Mouse (Mus musculus) MEL (cell line): ENCODE results near the gene Rsph6a. TPM values are rescaled to one million over a fixed set of nuclear protein-coding genes. Genes with fewer than 3 reads are reported as not detected.
A peak's percentile ranks its signal among the peaks of the same experiment; 100 is the strongest.

Source experiments
- DNase-seq: peaks from one replicate; pipeline ENCODE4 v3.0.0; 2011; ENCODE audit warnings: low read depth, low spot score
- H3K27ac ChIP-seq: 2 replicates; pipeline ENCODE4 v1.5.1; 2012; ENCODE audit warnings: low read depth, mild to moderate bottlenecking, control low read depth, low read length, moderate library complexity; ENCODE audit not compliant: control insufficient read depth
- H3K27me3 ChIP-seq, 2 experiments: fragments of 150-350 bp in 1 of 2; sonication (generic) in 1 of 2; 2 replicates each; pipeline ENCODE4 v1.6.1; 2012; ENCODE audit warnings: low read length in 2 of 2, mild to moderate bottlenecking in 2 of 2, improper control_type of control experiment in 1 of 2, moderate library complexity in 1 of 2; ENCODE audit not compliant: insufficient read depth in 2 of 2, control insufficient read depth in 1 of 2
- H3K36me3 ChIP-seq, 2 experiments: 2 replicates each; pipeline ENCODE4 v1.6.1; 2012 to 2014; ENCODE audit warnings: low read length in 2 of 2, improper control_type of control experiment in 1 of 2, inconsistent platforms in 1 of 2, mild to moderate bottlenecking in 1 of 2; ENCODE audit not compliant: insufficient read depth in 2 of 2, control insufficient read depth in 1 of 2
- H3K4me1 ChIP-seq, 2 experiments: fragments of 150-350 bp in 1 of 2; sonication (generic) in 1 of 2; 2 replicates each; pipeline ENCODE4 v1.6.1; 2012; ENCODE audit warnings: low read length in 2 of 2, improper control_type of control experiment in 1 of 2, mild to moderate bottlenecking in 1 of 2; ENCODE audit not compliant: insufficient read depth in 2 of 2, control insufficient read depth in 1 of 2
- H3K4me3 ChIP-seq, 2 experiments: fragments of 150-350 bp in 1 of 2; sonication (generic) in 1 of 2; 2 replicates each; pipeline ENCODE4 v1.5.1; 2012; ENCODE audit warnings: low read depth in 2 of 2, low read length in 2 of 2, mild to moderate bottlenecking in 2 of 2, moderate library complexity in 2 of 2, control low read depth in 1 of 2, improper control_type of control experiment in 1 of 2; ENCODE audit not compliant: control insufficient read depth in 1 of 2, insufficient read depth in 1 of 2
- H3K79me2 ChIP-seq: 2 replicates; pipeline ENCODE4 v1.6.1; 2012; ENCODE audit warnings: mild to moderate bottlenecking, low read length, moderate library complexity; ENCODE audit not compliant: control insufficient read depth, poor library complexity, insufficient read depth
- H3K9ac ChIP-seq: 2 replicates; pipeline ENCODE4 v1.6.1; 2012; ENCODE audit warnings: low read depth, mild to moderate bottlenecking, control low read depth, low read length, moderate library complexity; ENCODE audit not compliant: control insufficient read depth, poor library complexity, severe bottlenecking
- H3K9me3 ChIP-seq: fragments of 150-350 bp; sonication (generic); replicated peaks from 2 replicates; pipeline ENCODE4 v1.6.1; 2012; ENCODE audit warnings: mild to moderate bottlenecking, low read length, improper control_type of control experiment, moderate library complexity; ENCODE audit not compliant: insufficient read depth
- CHD2 ChIP-seq: IDR thresholded peaks from 2 replicates; pipeline ENCODE4 v1.6.1; 2011; ENCODE audit warnings: low read length, improper control_type of control experiment
- CTCF ChIP-seq, 3 experiments: IDR thresholded peaks in 2 of 3; conservative IDR thresholded peaks in 1 of 3; 2 replicates each; pipeline ENCODE4 v1.5.1; 2011 to 2012; ENCODE audit warnings: low read length in 3 of 3, low read depth in 2 of 3, mild to moderate bottlenecking in 2 of 3, improper control_type of control experiment in 1 of 3, inconsistent platforms in 1 of 3, mixed read lengths in 1 of 3, moderate library complexity in 1 of 3; ENCODE audit not compliant: control insufficient read depth in 1 of 3, insufficient read depth in 1 of 3, poor library complexity in 1 of 3, severe bottlenecking in 1 of 3
- E2F4 ChIP-seq: IDR thresholded peaks from 2 replicates; pipeline ENCODE4 v1.6.1; 2011; ENCODE audit warnings: low read depth, low read length, improper control_type of control experiment, borderline replicate concordance
- ELF1 ChIP-seq: IDR thresholded peaks from 2 replicates; pipeline ENCODE4 v1.6.1; 2014; ENCODE audit warnings: low read depth, mild to moderate bottlenecking, inconsistent platforms, low read length, improper control_type of control experiment, moderate library complexity
- EP300 ChIP-seq, 2 experiments: IDR thresholded peaks; 2 replicates each; pipeline ENCODE4 v1.6.1; 2011; ENCODE audit warnings: improper control_type of control experiment in 2 of 2, low read length in 2 of 2, low read depth in 1 of 2, mild to moderate bottlenecking in 1 of 2
- ETS1 ChIP-seq: IDR thresholded peaks from 2 replicates; pipeline ENCODE4 v1.6.1; 2012; ENCODE audit warnings: low read depth, mild to moderate bottlenecking, inconsistent platforms, low read length, improper control_type of control experiment, moderate library complexity
- GABPA ChIP-seq: IDR thresholded peaks from 2 replicates; pipeline ENCODE4 v1.6.1; 2012; ENCODE audit warnings: low read depth, mild to moderate bottlenecking, inconsistent platforms, low read length, improper control_type of control experiment, moderate library complexity
- HCFC1 ChIP-seq: IDR thresholded peaks from 2 replicates; pipeline ENCODE4 v1.6.1; 2012; ENCODE audit warnings: low read depth, mild to moderate bottlenecking, inconsistent platforms, low read length, improper control_type of control experiment, moderate library complexity
- KAT2A ChIP-seq: conservative IDR thresholded peaks from 2 replicates; pipeline ENCODE4 v1.6.1; 2012; ENCODE audit warnings: low read depth, low read length, improper control_type of control experiment, inconsistent platforms
- MAFK ChIP-seq: IDR thresholded peaks from 2 replicates; pipeline ENCODE4 v1.6.1; 2011; ENCODE audit warnings: low read depth, mild to moderate bottlenecking, low read length, improper control_type of control experiment, borderline replicate concordance
- MAX ChIP-seq: IDR thresholded peaks from 2 replicates; pipeline ENCODE4 v1.6.1; 2011; ENCODE audit warnings: low read length, improper control_type of control experiment
- MAZ ChIP-seq: IDR thresholded peaks from 2 replicates; pipeline ENCODE4 v1.6.1; 2012; ENCODE audit warnings: low read depth, mild to moderate bottlenecking, inconsistent platforms, low read length, improper control_type of control experiment
- MEF2A ChIP-seq: IDR thresholded peaks from 2 replicates; pipeline ENCODE4 v1.6.1; 2014; ENCODE audit warnings: low read depth, mild to moderate bottlenecking, inconsistent platforms, low read length, improper control_type of control experiment; ENCODE audit not compliant: poor library complexity, insufficient replicate concordance, severe bottlenecking; ENCODE audit errors: extremely low read depth
- MXI1 ChIP-seq: IDR thresholded peaks from 2 replicates; pipeline ENCODE4 v1.6.1; 2011; ENCODE audit warnings: mild to moderate bottlenecking, low read depth, low read length, improper control_type of control experiment
- MYB ChIP-seq: IDR thresholded peaks from 2 replicates; pipeline ENCODE4 v1.6.1; 2011; ENCODE audit warnings: mild to moderate bottlenecking, low read depth, low read length, improper control_type of control experiment
- NELFE ChIP-seq: IDR thresholded peaks from 2 replicates; pipeline ENCODE4 v1.6.1; 2011; ENCODE audit warnings: low read depth, low read length, improper control_type of control experiment
- POLR2A ChIP-seq, 2 experiments: IDR thresholded peaks; 2 replicates each; pipeline ENCODE4 v1.6.1; 2011 to 2012; ENCODE audit warnings: low read length in 2 of 2, mild to moderate bottlenecking in 2 of 2, control low read depth in 1 of 2, improper control_type of control experiment in 1 of 2, low read depth in 1 of 2, moderate library complexity in 1 of 2; ENCODE audit not compliant: control insufficient read depth in 1 of 2, insufficient read depth in 1 of 2, poor library complexity in 1 of 2
- POLR2AphosphoS5 ChIP-seq: IDR thresholded peaks from 2 replicates; pipeline ENCODE4 v1.6.1; 2012; ENCODE audit warnings: low read depth, borderline replicate concordance, mild to moderate bottlenecking, inconsistent platforms, low read length, moderate library complexity, mixed read lengths
- RAD21 ChIP-seq: IDR thresholded peaks from 2 replicates; pipeline ENCODE4 v1.6.1; 2011; ENCODE audit warnings: mild to moderate bottlenecking, low read depth, low read length, improper control_type of control experiment
- RCOR1 ChIP-seq: IDR thresholded peaks from 2 replicates; pipeline ENCODE4 v1.6.1; 2012; ENCODE audit warnings: low read depth, mild to moderate bottlenecking, inconsistent platforms, low read length, improper control_type of control experiment
- SIN3A ChIP-seq: IDR thresholded peaks from 2 replicates; pipeline ENCODE4 v1.6.1; 2012; ENCODE audit warnings: low read length, improper control_type of control experiment, inconsistent platforms
- SMC3 ChIP-seq: IDR thresholded peaks from 2 replicates; pipeline ENCODE4 v1.6.1; 2011; ENCODE audit warnings: low read depth, low read length, improper control_type of control experiment
- TCF12 ChIP-seq: IDR thresholded peaks from 2 replicates; pipeline ENCODE4 v1.6.1; 2014; ENCODE audit warnings: low read depth, mild to moderate bottlenecking, inconsistent platforms, low read length, improper control_type of control experiment, moderate library complexity
- USF1 ChIP-seq: IDR thresholded peaks from 2 replicates; pipeline ENCODE4 v1.6.1; 2014; ENCODE audit warnings: low read depth, mild to moderate bottlenecking, inconsistent platforms, low read length, improper control_type of control experiment, moderate library complexity
- USF2 ChIP-seq, 2 experiments: IDR thresholded peaks; 2 replicates each; pipeline ENCODE4 v1.6.1; 2011 to 2012; ENCODE audit warnings: improper control_type of control experiment in 2 of 2, low read length in 2 of 2, borderline replicate concordance in 1 of 2, inconsistent platforms in 1 of 2, low read depth in 1 of 2, mild to moderate bottlenecking in 1 of 2; ENCODE audit not compliant: insufficient read depth in 1 of 2
- ZC3H11A ChIP-seq: IDR thresholded peaks from 2 replicates; pipeline ENCODE4 v1.6.1; 2012; ENCODE audit warnings: low read depth, mild to moderate bottlenecking, inconsistent platforms, low read length, improper control_type of control experiment
- ZKSCAN1 ChIP-seq: IDR thresholded peaks from 2 replicates; pipeline ENCODE4 v1.6.1; 2012; ENCODE audit warnings: low read depth, mild to moderate bottlenecking, inconsistent platforms, low read length, improper control_type of control experiment, moderate library complexity
- ZMIZ1 ChIP-seq: IDR thresholded peaks from 2 replicates; pipeline ENCODE4 v1.6.1; 2012; ENCODE audit warnings: low read depth, mild to moderate bottlenecking, inconsistent platforms, low read length, improper control_type of control experiment, moderate library complexity
- ZNF384 ChIP-seq: IDR thresholded peaks from 2 replicates; pipeline ENCODE4 v1.6.1; 2012; ENCODE audit warnings: low read depth, mild to moderate bottlenecking, inconsistent platforms, low read length, improper control_type of control experiment
- polyA plus RNA-seq, 2 experiments: library from polyadenylated mRNA; stranded (reverse) in 1 of 2; unstranded in 1 of 2; fragments of >175 nt in 1 of 2; fragments of >200 nt in 1 of 2; gene quantifications; 2 replicates each; pipeline versions ENCODE4 v1.2.1 to v1.2.4; 2012; ENCODE audit warnings: low replicate concordance in 2 of 2, low read depth in 1 of 2; ENCODE audit not compliant: insufficient read length in 2 of 2, insufficient read depth in 1 of 2, missing spikeins in 1 of 2
- total RNA-seq: library from RNA; depleted of rRNA; stranded (reverse); fragments of 300-350 nt; gene quantifications from 2 replicates; pipeline ENCODE4 v1.2.3, GENCODE M21; 2012

Rsph6a gene
- total and polyA plus RNA-seq, 3 experiments = 0.04 to 0.23 TPM; not detected in 1

DNA sequence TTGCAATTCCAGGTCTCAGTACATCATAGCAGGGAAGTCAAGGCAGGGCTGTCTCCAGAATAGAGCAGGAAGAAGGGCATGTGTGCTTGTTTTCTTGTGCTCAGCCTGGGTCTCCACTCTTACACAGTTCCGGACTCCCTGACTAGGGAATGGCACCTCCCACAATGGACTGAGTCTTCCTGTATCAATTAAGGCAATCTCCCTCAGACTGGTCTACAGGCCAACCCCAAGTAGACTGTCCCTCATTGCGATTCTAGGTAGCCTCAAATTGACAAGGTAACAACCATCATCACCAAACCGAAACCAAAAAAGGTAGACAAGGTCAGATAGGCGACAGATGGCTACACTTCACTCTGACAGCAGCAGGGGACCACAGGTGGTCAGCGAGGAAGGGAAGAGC lies 20.7 kb downstream of the Rsph6a start:
- Histone ChIP-seq H3K27me3 (no peaks in the 10 kb centered on the region), H3K27ac (no peak overlapping the region)

DNA sequence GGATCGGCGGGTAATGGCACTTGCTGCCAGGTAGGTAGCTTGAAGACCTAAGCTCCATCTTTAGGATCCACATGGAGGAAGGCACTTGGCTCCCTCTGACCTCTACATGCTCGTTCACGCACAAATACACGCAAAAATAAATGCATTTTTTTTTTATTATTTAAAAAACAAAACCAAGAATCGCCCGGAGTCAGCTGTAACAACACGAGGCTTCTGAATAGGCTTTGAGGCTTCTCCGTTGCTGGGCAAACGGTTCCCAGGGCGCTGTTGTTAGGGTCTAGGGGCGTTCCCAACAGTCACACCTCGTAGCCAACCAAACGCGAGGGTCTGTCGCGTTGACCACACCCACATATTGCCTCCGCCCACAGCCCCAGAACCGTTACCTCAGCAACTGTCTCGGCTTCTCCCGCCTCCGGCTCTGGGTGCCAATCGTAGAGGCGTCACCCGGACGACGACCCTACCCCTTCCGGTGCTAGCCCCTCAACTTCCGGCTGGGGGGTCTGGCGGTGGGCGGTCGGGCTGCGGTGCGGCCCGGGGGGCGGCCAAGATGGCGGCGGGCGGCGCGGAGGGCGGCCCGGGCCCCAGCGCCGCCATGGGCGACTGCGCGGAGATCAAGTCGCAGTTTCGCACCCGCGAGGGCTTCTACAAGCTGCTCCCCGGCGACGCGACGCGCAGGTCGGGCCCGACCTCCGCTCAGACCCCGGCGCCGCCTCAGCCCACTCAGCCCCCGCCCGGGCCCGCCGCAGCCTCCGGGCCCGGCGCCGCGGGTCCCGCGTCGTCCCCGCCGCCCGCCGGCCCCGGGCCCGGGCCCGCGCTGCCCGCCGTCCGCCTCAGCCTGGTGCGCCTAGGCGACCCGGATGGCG lies 21.5 kb downstream of the Rsph6a start, which contains the start of gene Dmwd:
Dmwd (plus strand) TSS at position 505 of the 863 bp plus-strand sequence.
- Histone ChIP-seq H3K27me3 (no peaks in the 10 kb centered on the region), H3K4me3 (peak within 1 kb of the TSS; percentile 70 to 95)
- TF ChIP-seq MEF2A (no peak), USF1 (no peak), ZC3H11A (no peak), SMC3 (no peak), MAZ (peak; percentile 77), CTCF (IDR thresholded peaks at IDR 0.05 in 2 of 3, conservative IDR thresholded peaks at IDR 0.05 in 1 of 3; ENCODE audit: control insufficient read depth in 1 of 3, insufficient read depth in 1 of 3, low read depth in 2 of 3, low read length in 3 of 3, poor library complexity in 1 of 3, severe bottlenecking in 1 of 3) (no peak), KAT2A (no peak), ELF1 (peak; percentile 79), MYB (peak; percentile 68), ZMIZ1 (peak; percentile 31; the same call in 1 of the 2 replicates), ETS1 (no peak), SIN3A (peak; percentile 99), MAX (peak; percentile 67), POLR2AphosphoS5 (no peak), HCFC1 (peak; percentile 85), GABPA (no peak), EP300 (IDR thresholded peaks at IDR 0.05; ENCODE audit: low read depth in 1 of 2, low read length in 2 of 2) (0 out of 4 replicates have a peak, but pooled peaks of 1 of the 2 experiments have one; percentile 27), E2F4 (no peak), RAD21 (no peak), NELFE (peak; percentile 62), RCOR1 (no peak), POLR2A (IDR thresholded peaks at IDR 0.05; ENCODE audit: control insufficient read depth in 1 of 2, insufficient read depth in 1 of 2, low read depth in 1 of 2, low read length in 2 of 2, poor library complexity in 1 of 2) (peak; percentile 59 to 93; a peak in 3 of 4 replicates), CHD2 (no peak), USF2 (IDR thresholded peaks at IDR 0.05; ENCODE audit: borderline replicate concordance in 1 of 2, insufficient read depth in 1 of 2, low read depth in 1 of 2, low read length in 2 of 2) (no peak), MXI1 (peak; percentile 98)

More for the DNA sequence above, 20.7 kb downstream of the Rsph6a start:
- DNase-seq = peak; percentile 25
- Histone ChIP-seq H3K4me3 (peak overlapping the region; percentile 64 to 70), H3K4me1 (peaks cover 4 to 20% of the 10 kb centered on the region in 2 experiments), H3K9me3 (no peaks in the 10 kb centered on the region), H3K9ac (peak overlapping the region; percentile 34; the same call in 1 of the 2 replicates), H3K36me3 (peaks cover 0 to 11% of the 10 kb centered on the region in 2 experiments; a peak in 2 of 4 replicates), H3K79me2 (peaks cover 9% of the 10 kb centered on the region)
- TF ChIP-seq ZNF384 = no peak
- no peak for TF ChIP-seq SMC3
- no peak for TF ChIP-seq CTCF (IDR thresholded peaks at IDR 0.05 in 2 of 3, conservative IDR thresholded peaks at IDR 0.05 in 1 of 3; ENCODE audit: control insufficient read depth in 1 of 3, insufficient read depth in 1 of 3, low read depth in 2 of 3, low read length in 3 of 3, poor library complexity in 1 of 3, severe bottlenecking in 1 of 3)
- TF ChIP-seq ZC3H11A = no peak
- no peak for TF ChIP-seq ZMIZ1
- no peak for TF ChIP-seq USF2 (IDR thresholded peaks at IDR 0.05; ENCODE audit: borderline replicate concordance in 1 of 2, insufficient read depth in 1 of 2, low read depth in 1 of 2, low read length in 2 of 2)
- TF ChIP-seq TCF12 = no peak
- no peak for TF ChIP-seq ZKSCAN1
- TF ChIP-seq MAFK = no peak
- TF ChIP-seq CHD2 = no peak
- no peak for TF ChIP-seq RCOR1
- TF ChIP-seq RAD21 = no peak

More for the DNA sequence above, 21.5 kb downstream of the Rsph6a start, which contains the start of gene Dmwd:
- Histone ChIP-seq H3K79me2 (peaks cover 9% of the 10 kb centered on the region), H3K9ac (peak within 1 kb of the TSS; percentile 84), H3K9me3 (no peaks in the 10 kb centered on the region), H3K36me3 (peaks cover 0 to 11% of the 10 kb centered on the region in 2 experiments; a peak in 2 of 4 replicates), H3K27ac (peak within 1 kb of the TSS; percentile 29), H3K4me1 (peaks cover 4 to 20% of the 10 kb centered on the region in 2 experiments)
- peak; percentile 99 for DNase-seq
